Mouse (Mus musculus): ENCODE data around the gene Adh4. TPM values are rescaled to one million over a fixed set of nuclear protein-coding genes. Genes with fewer than 3 reads are reported as not detected.
A peak's percentile ranks its signal among the peaks of the same experiment; 100 is the strongest.
"Not testable (repeated sequence)": the region's sequence is repeated elsewhere in the genome, so short reads cannot be mapped to it uniquely, and the experiment has no call there.

Adh4 gene
- total RNA-seq, 2 experiments from 2014 or later: 0.22 to 1.0 TPM

DNA sequence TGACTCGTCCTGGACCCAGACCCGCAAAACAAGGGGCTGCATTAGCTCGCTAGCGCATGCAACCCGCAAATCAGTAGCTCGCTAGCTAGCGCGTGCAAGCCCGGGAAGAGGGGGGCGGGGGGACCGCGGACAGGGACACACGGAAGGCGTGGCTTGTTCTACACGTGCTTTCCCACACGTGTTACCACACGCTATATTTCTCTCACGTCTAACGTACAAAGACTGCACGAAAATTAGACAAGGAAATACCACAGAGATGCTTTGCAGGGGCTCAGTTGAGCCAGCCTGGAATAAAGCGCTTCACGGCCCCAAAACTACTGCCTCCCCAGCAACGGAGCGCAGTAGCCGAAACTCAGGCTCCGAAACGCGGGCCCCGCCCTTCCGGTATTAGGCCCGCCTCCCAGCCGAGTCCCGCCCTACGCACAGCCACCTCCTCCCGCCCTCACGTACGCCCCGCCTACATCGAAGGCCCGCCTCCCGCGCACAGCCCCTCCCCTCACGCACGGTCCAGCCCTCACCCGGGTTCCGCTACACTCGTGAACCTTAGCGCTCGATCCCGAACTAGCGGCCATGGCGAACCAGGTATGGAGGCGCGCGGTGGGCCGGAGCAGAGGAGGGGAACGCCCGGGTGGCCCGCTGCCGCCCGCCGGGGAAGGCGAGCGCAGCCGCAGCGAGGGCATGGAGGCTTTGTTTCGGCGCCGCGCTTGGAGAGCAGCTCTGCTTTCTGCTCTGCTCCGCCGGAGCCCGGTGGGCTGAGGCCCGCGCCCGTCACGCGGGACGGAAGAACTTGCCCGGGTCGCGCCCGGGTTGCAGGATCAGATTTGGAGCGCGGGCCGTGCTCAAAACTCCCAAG is 27.6 kb downstream of the Adh4 start, which contains the start of gene Adh5:
Gene Adh5, plus strand, starts transcription at position 482 of the 853 bp plus-strand sequence.
- peak; percentile 74 to 81 for DNase-seq (ENCODE audit: low spot score in 2 of 2)

DNA sequence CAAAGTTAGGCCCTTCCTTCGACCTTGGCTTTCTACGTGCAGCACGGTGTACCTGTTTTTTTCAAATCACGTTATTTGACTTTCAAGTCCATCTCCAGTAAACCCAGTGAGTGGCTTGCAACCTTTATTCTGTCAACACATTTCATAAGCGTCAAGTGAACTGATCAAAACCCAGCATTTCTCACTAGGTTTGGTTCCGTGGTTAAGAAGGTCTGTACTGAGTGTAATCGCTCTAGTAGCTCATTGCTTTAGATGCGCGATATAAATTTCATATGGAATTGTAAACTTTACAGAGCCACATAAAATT is 28.2 kb downstream of the Adh4 start:
- no peak for DNase-seq (ENCODE audit: low spot score in 2 of 2)

DNA sequence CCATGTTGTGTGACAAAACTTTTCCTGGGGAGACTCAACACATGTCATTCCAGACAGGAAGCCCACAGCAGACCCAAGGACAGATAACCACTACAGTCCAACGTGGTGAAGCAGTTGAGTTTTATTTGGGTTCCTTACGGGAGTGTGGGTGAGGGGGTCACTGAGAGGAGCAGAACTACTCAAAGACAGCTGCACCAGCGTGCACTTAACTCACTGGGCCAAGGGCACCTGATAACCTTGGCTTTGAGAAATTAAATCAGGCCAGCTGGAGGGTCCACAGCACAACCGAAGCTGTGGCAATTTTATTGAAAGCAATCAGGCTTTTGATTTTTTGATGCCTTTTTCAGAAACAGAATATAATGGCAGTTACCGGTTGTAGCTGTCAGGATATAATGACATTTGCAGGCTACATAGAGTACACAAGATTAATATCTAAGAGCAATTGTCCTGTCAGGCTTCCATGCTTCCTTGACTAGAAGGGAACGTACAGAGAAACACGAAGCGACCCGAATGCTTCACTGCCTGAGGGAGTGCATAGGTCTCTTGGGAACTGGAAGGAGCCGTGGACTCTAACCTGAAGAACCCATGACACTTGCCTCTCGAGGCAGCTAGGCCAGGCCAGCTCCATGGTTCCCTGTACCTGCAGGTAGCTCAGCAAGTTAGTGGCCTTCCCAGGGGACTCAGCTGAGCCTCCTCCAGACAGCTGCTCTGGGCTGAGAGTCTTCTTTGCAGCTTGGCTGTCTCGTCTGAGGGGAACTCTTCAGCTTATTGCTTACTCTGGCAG is 33.0 kb downstream of the Adh4 start:
- DNase-seq (ENCODE audit: low spot score in 2 of 2): no peak

DNA sequence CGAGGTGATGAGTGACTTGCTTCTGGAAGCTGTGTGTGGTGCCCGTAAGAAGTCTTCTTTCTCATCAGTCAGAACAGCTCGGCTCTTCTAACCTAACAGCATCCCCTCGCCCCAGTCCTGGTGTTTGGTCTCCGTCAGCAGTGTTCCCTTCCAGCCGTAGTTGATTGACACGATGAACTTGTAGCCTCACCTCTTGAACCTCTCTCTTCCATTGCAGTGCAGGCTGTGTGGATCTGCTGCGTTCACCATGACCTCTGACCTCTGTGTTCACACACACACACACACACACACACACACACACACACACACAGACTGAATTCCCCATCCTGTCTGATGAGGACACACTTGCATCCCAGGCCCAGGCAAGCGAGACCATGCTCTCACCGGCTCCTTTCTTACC is 36.9 kb downstream of the Adh4 start:
- DNase-seq (ENCODE audit: low spot score in 2 of 2): no peak

DNA sequence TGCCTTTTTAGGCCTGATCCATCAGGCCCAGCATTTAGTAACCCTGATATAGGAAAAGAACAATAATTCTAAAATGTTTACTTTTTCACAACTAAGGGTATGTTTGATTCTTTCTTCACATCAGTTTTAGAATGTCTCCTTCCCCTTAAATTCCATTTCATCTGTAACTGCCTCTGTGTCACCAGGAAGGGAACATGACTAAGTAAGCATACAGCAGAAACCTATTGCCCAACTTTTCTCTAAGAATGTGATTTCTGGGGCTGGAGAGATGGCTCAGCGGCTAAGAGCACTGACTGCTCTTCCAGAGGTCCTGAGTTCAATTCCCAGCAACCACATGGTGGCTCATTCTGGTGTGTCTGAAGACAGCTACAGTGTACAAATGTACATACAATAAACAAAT is 39.0 kb downstream of the Adh4 start:
- DNase-seq (ENCODE audit: low spot score in 2 of 2): no peak

DNA sequence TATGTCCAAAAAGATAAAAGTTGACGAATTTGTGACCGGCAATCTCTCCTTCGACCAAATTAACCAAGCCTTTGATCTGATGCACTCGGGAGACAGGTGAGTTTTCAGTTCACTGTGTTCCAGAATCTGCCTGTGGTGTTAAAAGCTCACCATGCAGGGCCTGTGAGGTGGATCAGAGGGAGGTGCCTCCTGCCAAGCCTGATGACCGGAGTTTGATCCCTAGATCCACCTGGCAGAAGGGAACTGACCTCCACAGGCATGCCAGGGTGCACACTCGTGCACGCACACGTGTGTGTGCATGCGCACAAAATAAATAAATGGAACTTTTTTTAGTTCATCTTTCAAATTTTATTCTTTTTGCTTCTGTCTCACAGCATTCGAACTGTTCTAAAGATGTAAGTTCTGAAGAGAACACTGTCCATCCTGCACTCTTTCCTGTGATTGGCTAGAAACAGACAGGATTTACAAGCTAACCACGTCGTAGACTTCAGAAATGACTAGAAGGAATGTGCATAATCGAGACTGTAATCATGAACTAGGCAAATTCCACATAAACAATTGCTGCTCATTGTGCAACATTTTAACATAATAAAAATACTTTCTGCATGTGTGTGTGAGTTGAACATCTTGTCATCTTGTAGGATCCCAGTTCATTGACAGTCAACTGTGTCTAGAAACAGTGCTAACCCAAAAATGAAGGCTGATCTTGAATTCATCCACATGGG is 39.6 kb downstream of the Adh4 start:
- no peak for DNase-seq (ENCODE audit: low spot score in 2 of 2)

DNA sequence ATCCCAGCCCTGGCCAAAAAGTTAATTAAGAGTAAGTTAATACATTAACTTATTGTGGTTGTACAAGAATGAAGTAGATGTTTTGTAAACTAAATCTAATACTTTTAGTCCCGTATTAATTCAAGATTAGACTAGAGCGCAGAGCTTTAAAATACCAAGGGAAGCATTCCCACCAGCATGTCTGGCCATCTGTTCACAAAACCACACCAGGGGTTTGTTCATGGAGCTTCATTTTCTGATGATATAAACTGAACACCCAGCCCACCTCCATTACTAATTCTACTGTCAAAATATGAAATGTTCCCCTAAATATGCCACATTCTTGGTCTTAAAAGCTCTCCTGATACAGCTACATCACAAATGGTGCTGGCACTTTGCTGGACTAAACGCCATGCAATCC is 43.2 kb downstream of the Adh4 start:
- no peak for DNase-seq (ENCODE audit: low spot score in 2 of 2)

DNA sequence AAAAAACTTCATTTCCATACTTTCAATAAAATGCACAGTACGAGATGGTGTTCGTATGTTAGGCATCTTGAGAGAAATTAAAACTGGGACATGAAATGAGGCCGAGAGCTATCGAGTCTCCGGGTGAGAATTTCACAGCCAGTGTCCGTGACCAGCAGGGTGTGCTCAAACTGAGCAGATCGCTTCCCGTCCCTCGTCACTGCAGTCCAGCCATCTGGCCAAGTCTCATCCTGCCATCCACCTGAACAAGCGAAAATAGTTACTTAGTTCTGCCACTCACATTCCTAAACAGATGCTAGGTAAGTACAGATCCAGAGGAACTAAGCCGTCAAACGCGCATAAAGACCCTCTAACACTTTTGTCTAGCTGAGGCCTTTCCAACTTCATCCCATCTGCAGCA is 45.0 kb downstream of the Adh4 start:
- no peak for DNase-seq (ENCODE audit: low spot score in 2 of 2)

DNA sequence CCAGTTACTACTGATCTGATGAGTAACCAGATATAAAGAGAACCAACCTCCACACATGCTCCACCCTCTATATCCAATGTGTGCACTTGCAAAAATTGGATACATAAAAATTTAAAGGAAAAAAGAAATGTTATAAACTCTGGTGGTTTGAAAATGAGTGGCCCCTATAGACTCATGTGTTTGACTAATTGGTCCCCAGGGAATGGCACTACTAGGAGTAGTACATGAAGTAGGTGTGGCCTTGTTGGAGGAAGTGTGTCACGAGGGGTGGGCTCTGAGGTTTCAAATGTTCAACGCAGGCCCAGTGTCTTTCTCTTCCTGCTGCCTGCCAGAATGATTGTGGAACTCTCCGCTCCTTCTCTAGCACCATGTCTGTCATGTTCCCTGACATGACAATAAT is 46.6 kb downstream of the Adh4 start:
- no peak for DNase-seq (ENCODE audit: low spot score in 2 of 2)

DNA sequence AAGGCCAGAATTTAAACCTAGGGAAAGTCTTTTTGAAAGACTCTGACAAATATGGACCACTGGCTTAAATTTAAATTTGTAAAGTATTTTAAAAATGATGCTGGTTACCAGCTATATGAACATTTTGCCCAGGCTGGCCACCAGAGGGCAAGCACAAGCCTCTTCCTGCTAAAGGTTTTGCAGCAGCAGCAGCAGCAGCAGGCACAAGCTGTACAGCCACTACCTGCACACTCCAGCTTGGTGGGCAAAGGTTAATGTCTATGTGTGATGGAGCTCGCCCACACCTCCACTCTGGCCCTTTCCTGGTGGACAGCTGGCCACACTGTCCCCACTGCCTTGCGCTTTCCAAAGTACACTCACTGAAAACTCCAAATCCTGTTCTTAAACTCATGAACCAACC is 47.9 kb downstream of the Adh4 start:
- no peak for DNase-seq (ENCODE audit: low spot score in 2 of 2)

DNA sequence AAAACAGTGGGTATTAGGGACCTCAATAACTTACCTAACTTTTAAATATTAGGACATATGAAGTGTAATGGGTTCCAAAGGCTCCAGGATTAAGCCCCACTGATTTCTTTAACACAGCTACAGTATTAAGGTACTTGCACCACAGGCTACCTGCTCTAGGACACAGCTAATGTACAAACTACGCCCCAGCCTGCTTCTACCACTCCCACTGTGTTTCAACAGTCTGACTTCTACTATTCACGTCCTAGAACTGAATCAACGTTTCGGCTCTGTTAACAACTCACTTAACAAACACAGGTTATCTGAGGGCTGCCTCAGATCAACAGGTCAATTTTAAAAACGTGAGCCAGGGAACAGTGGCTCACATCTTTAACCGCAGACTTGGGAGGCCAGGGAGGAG is 48.5 kb downstream of the Adh4 start:
- no peak for DNase-seq (ENCODE audit: low spot score in 2 of 2)

DNA sequence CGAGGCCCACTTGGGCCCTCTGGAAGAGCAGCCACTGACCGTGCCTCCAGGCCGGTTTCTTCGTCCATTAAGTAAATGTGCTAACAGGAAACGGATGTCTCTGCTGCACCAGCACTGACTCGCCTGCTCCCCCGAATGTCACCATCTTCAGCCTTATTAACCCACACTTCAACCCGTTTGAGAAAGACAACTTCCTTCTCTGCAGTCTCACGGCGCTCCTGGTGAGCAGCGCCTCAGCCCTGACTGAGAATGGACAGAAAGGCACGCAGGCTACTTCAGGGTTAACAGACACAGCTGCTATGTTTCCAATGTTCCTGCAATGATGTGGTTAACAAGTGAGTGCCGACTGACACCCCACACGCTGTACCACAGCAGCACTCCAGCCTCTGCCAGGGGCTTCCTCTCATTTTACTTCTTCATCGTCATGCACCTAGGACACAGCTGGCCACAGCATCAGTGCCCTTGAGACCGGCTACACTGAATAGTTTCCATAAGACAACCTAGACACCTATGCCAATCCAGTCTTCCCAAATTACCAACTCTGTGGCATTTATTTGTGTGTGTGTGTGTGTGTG is 49.4 kb downstream of the Adh4 start:
- no peak for DNase-seq (ENCODE audit: low spot score in 2 of 2)

DNA sequence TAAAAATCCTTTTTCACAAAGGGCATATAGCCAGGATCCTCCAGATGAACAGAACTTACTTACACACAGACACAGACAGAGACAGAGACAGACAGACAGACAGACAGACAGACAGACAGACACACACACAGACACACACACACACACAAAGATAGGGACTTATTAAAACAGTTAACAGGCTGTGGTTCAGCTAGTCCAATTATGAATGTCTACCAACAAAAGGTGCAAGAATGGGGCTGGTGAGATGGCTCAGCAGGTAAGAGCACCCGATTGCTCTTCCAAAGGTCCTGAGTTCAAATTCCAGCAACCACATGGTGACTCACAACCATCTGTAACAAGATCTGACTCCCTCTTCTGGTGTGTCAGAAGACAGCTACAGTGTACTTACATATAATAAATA is 51.4 kb downstream of the Adh4 start:
- not testable (repeated sequence) for DNase-seq (ENCODE audit: low spot score in 2 of 2)

DNA sequence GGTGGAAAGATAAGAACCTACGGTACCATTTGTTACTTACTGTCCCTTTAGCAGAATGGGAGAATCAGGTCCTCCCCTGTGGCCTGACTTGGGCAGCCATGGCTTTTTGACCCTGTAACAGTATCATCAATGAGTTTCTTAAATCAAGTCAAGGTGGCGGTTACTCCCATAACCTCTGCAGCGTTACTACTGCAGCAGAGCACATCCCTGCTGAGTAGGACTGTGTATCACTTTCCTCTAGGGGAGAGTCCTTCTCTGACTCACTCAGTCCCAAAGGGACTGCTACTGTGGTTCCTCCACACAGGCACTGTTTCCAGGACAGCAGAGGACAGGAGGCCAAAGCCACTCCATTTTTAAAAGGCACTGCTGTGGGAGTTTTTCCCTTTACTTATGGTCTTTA is 55.8 kb downstream of the Adh4 start:
- no peak for DNase-seq (ENCODE audit: low spot score in 2 of 2)

DNA sequence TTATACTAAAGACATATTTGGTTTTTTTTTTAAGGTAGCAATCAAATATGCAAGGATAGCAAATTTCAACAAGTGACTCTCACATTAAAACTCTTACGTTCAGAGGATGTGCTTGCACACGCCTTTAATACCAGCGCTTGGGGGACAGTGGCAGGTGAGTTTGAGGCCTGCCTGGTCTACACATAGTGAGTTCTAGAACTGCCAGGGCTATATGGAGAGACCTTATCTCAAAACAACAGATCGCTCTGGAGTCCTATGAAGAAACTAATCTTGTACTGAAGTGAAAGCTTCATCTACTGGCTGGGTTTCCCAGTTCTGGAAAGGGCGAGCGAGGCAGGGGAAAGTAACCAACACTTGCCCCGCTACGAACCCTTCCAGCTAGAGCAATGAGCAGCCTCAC is 64.2 kb downstream of the Adh4 start:
- DNase-seq (ENCODE audit: low spot score in 2 of 2): no peak

Other genes starting within 250 kb of the Adh4 start
- not detected for gene 4930579F01Rik, start 221.6 kb upstream of the Adh4 start, total RNA-seq (2021)
- gene Adh7, start 197.7 kb upstream of the Adh4 start, total RNA-seq (2021): 10 to 100 TPM; 22.2 to 29.2 TPM
- 1,000 to 10,000 TPM; 4,514 to 5,007 TPM for gene Adh1, start 154.5 kb upstream of the Adh4 start, total RNA-seq (2021)
- not detected for gene Adh6a, start 102.2 kb upstream of the Adh4 start, total RNA-seq (2021)
- gene Adh6b, start 73.7 kb upstream of the Adh4 start, total RNA-seq (2021): under 1 TPM; 0.48 to 0.73 TPM
- 100 to 1,000 TPM; 259 to 303 TPM for gene Adh5, start 27.6 kb downstream of the Adh4 start, total RNA-seq (2021)
- 10 to 100 TPM; 55.8 to 59.4 TPM for gene Metap1, start 74.0 kb downstream of the Adh4 start, total RNA-seq (2021)
- gene Eif4e, start 110.7 kb downstream of the Adh4 start, total RNA-seq (2021): 100 to 1,000 TPM; 176 to 182 TPM

Measured in adrenal gland, postnatal 4 days (tissue).